Mouse (Mus musculus) forebrain, embryonic 14.5 days (tissue): ENCODE data around the gene Sept9. TPM values are rescaled to one million over a fixed set of nuclear protein-coding genes. Genes with fewer than 3 reads are reported as not detected.

Experiments
- ATAC-seq: fragments of 200-750 bp; cut with Nextera tagmentation; 2 replicates; pipeline ENCODE4 v1.8.0; 2017; ENCODE audit warnings: mild to moderate bottlenecking, moderate library complexity
- DNase-seq: peaks from one replicate; pipeline ENCODE4 v3.0.0-alpha.2; 2015; ENCODE audit warnings: low spot score
- H3K27ac ChIP-seq: fragments of 300-500 bp; sonication (generic); 2 replicates; pipeline ENCODE4 v1.5.1; 2014; ENCODE audit warnings: low read depth, mild to moderate bottlenecking, control low read depth, low read length, moderate library complexity
- H3K27me3 ChIP-seq: fragments of 300-500 bp; sonication (generic); replicated peaks from 2 replicates; pipeline ENCODE4 v1.6.1; 2014; ENCODE audit warnings: low read length, control low read depth, mixed read lengths; ENCODE audit not compliant: control insufficient read depth, insufficient read depth
- H3K36me3 ChIP-seq: fragments of 300-500 bp; sonication (generic); 2 replicates; pipeline ENCODE4 v1.6.1; 2014; ENCODE audit warnings: low read length, control low read depth; ENCODE audit not compliant: control insufficient read depth, insufficient read depth
- H3K4me1 ChIP-seq: fragments of 300-500 bp; sonication (generic); 2 replicates; pipeline ENCODE4 v1.6.1; 2014; ENCODE audit warnings: antibody characterized with exemption, low read length, control low read depth; ENCODE audit not compliant: control insufficient read depth, insufficient read depth
- H3K4me2 ChIP-seq: fragments of 300-500 bp; sonication (generic); 2 replicates; pipeline ENCODE4 v1.6.1; 2014; ENCODE audit warnings: mild to moderate bottlenecking, control low read depth, low read length
- H3K4me3 ChIP-seq: fragments of 300-500 bp; sonication (generic); 2 replicates; pipeline ENCODE4 v1.5.1; 2014; ENCODE audit warnings: low read depth, low read length, control low read depth
- H3K9ac ChIP-seq: fragments of 300-500 bp; sonication (generic); 2 replicates; pipeline ENCODE4 v1.6.1; 2014; ENCODE audit warnings: mild to moderate bottlenecking, low read length, control low read depth, moderate library complexity
- H3K9me3 ChIP-seq: fragments of 300-500 bp; sonication (generic); replicated peaks from 2 replicates; pipeline ENCODE4 v1.6.1; 2016; ENCODE audit warnings: low read length, control low read depth, mixed read lengths; ENCODE audit not compliant: control insufficient read depth
- WGBS: fragments of 180-500 bp; shearing (Covaris S2); extraction: QIAGEN DNeasy Blood & Tissue Kit; methylation state at CpG from one replicate; pipeline ENCODE4 v1.1.7; 2014; 5-methylcytosine and 5-hydroxymethylcytosine counted together
- polyA plus RNA-seq: library from polyadenylated mRNA; unstranded; fragments of >200 nt; fragmentation: Nextera tagmentation; extraction: Ambion mirVana; gene quantifications from 2 replicates; pipeline ENCODE4 v1.2.1, GENCODE M21; 2014

Sept9 gene
- polyA plus RNA-seq, 1 experiment from 2014 or later: 113 TPM

DNA sequence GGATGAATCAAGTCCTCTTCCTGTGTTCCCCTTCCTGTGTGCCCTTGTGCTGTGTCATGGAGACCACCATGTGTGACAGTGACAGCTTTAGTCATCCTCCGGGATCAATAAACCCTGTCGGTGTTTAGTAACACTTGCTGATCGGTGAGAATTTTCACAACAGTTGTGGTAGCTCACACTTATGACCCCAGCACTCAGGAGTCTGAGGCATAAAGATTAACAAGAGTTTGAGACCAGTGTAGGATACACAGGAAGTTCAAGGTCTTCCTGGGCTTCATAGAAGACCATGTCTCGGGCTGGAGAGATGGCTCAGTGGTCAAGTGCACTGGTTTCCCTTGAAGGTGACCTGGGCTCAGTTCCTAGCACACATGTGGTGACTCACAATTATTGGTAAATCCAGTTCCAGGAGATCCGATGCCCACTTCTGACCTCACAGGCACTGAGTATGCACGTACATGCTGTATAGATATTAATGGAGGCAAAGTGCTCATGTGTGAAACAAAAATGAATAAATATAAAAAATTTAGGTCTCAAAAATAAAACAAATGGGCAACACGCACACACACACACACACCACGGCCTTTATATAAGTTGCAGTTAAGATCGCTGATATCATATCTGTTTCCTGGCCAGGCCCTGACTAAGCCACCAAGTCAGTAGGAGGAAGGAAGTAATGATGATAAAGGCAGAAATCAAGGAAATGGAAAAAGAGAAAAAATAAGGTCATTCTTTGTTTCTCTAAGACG, 43.1 kb downstream of the Sept9 start:
- no peaks in the 10 kb centered on the region for H3K4me1 ChIP-seq
- 93% methylated on average over 10 of the region's 10 CpGs for WGBS
- no peaks in the 10 kb centered on the region for H3K9me3 ChIP-seq

DNA sequence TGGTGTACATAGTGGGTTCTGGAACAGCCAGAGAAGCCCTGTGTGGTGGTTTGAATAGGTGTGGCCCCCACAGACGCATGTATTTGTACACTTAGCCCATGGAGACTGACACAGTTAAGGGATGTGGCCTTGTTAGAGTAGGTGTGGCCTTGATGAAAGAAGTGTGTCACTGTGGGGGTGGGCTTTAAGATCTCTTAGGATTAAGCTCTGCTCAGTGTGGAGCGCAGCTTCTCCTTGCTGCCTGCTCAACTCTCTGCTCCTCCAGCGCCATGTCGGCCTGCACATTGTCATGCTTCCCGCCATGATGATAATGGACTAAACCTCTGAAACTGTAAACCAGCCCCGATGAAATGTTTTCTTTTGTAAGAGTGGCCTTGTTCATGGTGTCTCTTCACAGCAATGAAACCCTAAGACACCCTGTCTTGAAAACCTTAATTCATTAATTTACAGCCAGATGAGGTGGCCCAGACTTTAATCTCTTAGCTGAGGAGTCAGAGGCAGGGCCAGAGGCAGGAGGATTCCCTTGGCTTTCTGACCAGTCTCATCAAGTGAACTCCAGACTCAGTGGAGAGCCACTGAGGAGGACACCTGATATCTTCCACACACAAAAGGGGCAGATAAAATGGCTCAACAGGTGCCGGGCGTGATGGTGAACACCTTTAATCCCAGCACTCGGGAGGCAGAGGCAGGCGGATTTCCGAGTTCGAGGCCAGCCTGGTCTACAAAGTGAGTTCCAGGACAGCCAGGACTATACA, 44.3 kb downstream of the Sept9 start:
- H3K27me3 ChIP-seq: no peaks in the 10 kb centered on the region
- no peak overlapping the region for H3K9ac ChIP-seq
- H3K4me1 ChIP-seq: peaks cover 4% of the 10 kb centered on the region
- H3K27ac ChIP-seq: no peak overlapping the region
- 84% methylated on average over 12 of the region's 12 CpGs for WGBS
- H3K36me3 ChIP-seq: no peaks in the 10 kb centered on the region
- ATAC-seq (no peak), DNase-seq (no peak)
- H3K4me2 ChIP-seq: no peak overlapping the region
- no peak overlapping the region for H3K4me3 ChIP-seq
- H3K9me3 ChIP-seq: no peaks in the 10 kb centered on the region

More for the DNA sequence above, 43.1 kb downstream of the Sept9 start:
- ATAC-seq (no peak), DNase-seq (no peak)
- no peaks in the 10 kb centered on the region for H3K27me3 ChIP-seq
- no peak overlapping the region for H3K4me2 ChIP-seq
- H3K9ac ChIP-seq: no peak overlapping the region
- H3K27ac ChIP-seq: no peak overlapping the region
- H3K36me3 ChIP-seq: no peaks in the 10 kb centered on the region
- H3K4me3 ChIP-seq: no peak overlapping the region

DNA sequence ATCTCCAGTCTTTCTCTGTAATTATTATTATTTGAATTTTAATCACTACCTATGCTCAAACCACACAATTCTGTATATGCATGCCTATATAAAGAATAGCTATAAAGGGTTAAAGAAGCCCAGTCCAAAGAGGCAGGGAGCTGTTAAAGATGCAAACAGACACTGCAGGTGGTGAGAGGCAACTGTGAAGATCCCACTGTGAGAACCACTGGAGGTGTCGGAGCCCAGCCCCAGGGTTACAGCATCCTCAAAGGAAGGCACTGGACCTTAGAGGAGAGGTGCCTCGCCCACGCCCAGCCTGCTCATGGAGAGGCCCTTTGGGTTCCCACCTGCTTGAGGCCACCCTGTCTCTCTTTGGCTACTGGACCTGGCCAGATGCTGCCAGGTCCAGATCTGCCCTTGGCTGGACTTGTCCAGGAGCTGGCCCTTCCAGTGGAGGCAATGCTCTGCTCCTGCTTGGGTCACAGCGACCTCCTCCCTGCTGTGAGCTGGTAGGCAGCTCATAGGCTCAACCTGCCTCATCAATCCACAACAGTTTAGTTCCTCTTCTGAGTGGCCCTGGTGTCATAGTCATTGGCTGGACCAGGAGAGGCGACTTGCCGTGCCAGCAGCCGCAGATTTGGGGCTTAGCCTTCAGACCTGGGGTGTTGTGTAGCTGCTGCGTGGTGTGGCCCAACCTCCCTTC, 45.7 kb downstream of the Sept9 start:
- DNase-seq (no peak), ATAC-seq (no peak)
- Histone ChIP-seq H3K27me3 (no peaks in the 10 kb centered on the region), H3K4me2 (no peak overlapping the region), H3K4me3 (no peak overlapping the region), H3K9ac (no peak overlapping the region), H3K36me3 (no peaks in the 10 kb centered on the region), H3K27ac (no peak overlapping the region), H3K9me3 (no peaks in the 10 kb centered on the region), H3K4me1 (peaks cover 14% of the 10 kb centered on the region)
- WGBS: 47% methylated on average over 8 of the region's 8 CpGs

DNA sequence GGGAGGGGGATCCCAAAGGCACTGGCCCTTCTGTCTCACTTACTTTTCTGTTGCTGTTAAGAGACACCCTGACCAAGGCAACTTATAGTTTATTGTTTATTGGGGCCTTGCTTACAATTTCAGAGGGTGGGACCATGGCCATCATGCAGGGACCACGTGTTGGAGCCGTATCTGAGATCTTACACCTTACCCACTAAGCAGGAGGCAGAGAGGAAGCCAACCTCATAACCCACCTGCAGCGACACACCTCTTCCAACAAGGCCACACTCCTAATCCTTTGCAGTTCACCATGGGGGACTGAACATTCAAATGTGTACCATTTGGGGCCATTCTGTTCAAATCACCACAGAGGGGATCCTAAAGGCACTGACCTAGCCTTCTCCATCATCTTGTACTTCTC, 46.4 kb downstream of the Sept9 start:
- no peak overlapping the region for H3K9ac ChIP-seq
- no peaks in the 10 kb centered on the region for H3K9me3 ChIP-seq
- no peak for ATAC-seq
- no peak overlapping the region for H3K4me2 ChIP-seq
- WGBS: 78% methylated on average over 3 of the region's 3 CpGs
- no peaks in the 10 kb centered on the region for H3K27me3 ChIP-seq
- H3K4me3 ChIP-seq: no peak overlapping the region
- DNase-seq: no peak
- H3K27ac ChIP-seq: no peak overlapping the region
- H3K36me3 ChIP-seq: no peaks in the 10 kb centered on the region
- H3K4me1 ChIP-seq: peaks cover 14% of the 10 kb centered on the region

DNA sequence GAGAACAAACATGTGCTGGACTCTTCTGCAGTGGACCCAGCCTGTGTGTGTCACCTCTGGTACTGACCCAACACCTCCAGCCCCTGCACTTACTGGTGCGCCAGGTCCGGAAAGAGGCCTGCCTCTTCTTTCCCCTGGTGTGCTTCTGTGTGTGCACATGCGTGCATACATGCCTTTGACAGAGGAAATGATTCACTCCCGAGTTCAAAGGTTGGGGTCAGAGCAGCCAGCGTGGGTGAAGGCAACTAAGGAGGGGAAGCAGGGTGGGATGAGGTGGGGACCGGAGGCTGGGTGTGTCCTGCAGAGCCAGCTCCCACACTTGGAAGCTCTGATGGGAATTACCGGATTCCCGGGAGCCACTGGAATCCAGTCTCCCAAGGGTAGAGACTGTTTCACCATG, 46.8 kb downstream of the Sept9 start:
- WGBS: 86% methylated on average over 8 of the region's 8 CpGs
- Histone ChIP-seq H3K27me3 (no peaks in the 10 kb centered on the region), H3K9me3 (no peaks in the 10 kb centered on the region)

DNA sequence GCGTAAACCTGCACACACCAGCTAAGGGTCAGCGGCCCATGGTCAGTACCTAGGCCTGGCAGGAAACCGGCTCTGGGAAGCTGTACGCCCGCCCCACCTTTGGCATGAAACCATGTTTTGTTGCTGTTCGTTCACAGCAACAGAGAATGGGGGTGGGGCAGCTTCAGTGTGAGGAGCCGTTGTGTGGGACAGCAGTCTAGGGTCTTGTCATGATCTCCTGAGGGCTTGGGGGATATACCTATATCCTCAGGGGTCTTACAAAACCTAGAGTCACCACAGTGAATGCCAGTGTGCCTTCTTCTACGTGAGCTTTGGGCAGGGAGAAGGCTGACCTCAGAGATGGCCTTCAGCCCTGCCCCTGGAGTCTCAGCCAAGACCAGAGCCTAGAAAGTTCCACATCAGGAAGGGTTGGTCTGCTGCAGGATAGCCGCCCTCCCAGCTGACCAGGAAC, 47.5 kb downstream of the Sept9 start:
- no peak overlapping the region for H3K9ac ChIP-seq
- H3K9me3 ChIP-seq: no peaks in the 10 kb centered on the region
- ATAC-seq (no peak), DNase-seq (no peak)
- H3K36me3 ChIP-seq: no peaks in the 10 kb centered on the region
- 0 out of 2 replicates have a peak overlapping the region, but pooled peaks have one; percentile 24 for H3K27ac ChIP-seq
- H3K4me2 ChIP-seq: no peak overlapping the region
- no peak overlapping the region for H3K4me3 ChIP-seq
- peaks cover 14% of the 10 kb centered on the region for H3K4me1 ChIP-seq
- whole genome bisulfite sequencing: 72% methylated on average over 9 of the region's 9 CpGs
- H3K27me3 ChIP-seq: no peaks in the 10 kb centered on the region

More for the DNA sequence above, 46.8 kb downstream of the Sept9 start:
- Histone ChIP-seq H3K4me1 (peaks cover 14% of the 10 kb centered on the region), H3K4me2 (no peak overlapping the region), H3K4me3 (no peak overlapping the region), H3K27ac (no peak overlapping the region), H3K9ac (no peak overlapping the region), H3K36me3 (no peaks in the 10 kb centered on the region)
- DNase-seq: no peak
- ATAC-seq: no peak

DNA sequence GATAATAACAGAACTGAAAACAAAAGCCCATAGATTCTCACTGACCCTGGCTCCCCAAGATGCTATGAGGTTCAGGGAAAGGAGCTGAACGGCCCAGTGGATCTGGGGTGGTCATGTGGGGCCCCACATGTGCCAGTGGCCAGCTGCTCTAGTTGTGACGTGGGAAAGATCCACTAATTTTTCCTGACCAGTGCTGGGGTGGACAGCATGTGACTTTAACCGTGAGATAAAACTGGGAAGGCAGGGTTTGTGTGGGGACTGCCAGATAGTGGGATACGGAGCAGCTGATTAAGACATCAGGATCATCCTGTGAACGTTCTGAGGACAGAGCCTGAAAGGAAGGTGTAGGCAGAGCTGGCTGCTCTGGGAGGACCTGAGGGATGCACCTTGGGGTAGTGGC, 48.1 kb downstream of the Sept9 start:
- no peak overlapping the region for H3K4me2 ChIP-seq
- no peaks in the 10 kb centered on the region for H3K9me3 ChIP-seq
- WGBS: 84% methylated on average over 5 of the region's 5 CpGs
- H3K36me3 ChIP-seq: no peaks in the 10 kb centered on the region
- no peak for DNase-seq
- no peak overlapping the region for H3K9ac ChIP-seq
- peaks cover 14% of the 10 kb centered on the region for H3K4me1 ChIP-seq
- no peak overlapping the region for H3K27ac ChIP-seq
- H3K27me3 ChIP-seq: no peaks in the 10 kb centered on the region
- ATAC-seq: no peak
- no peak overlapping the region for H3K4me3 ChIP-seq

DNA sequence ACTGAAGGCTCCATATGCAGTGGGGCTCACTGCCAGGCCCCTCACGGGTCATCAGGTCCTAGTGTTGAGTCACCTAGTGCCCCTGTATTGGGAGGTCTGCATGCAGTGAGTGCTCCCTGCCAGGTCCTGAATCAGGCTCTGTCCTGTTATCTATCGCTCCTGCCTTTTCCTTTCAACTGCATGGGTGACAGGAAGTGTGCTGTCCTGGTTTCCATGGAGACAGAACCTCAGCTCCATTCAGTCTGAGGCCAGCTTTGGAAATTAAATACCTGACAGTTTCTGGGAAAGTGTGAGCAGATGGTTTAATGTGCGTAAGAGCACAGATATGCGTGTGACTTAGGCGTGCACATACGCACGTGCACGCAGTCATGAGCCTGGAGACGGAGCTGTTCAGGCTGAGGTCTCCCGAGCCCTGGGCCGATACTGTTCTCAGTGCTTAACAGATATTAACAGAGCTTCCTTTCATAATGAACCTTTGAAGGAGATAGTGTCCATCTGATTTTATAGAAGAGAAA, 49.3 kb downstream of the Sept9 start:
- no peak overlapping the region for H3K4me3 ChIP-seq
- peaks cover 16% of the 10 kb centered on the region for H3K4me1 ChIP-seq
- H3K9ac ChIP-seq: no peak overlapping the region
- ATAC-seq (peak; percentile 79), DNase-seq (peak; percentile 84)
- H3K27me3 ChIP-seq: no peaks in the 10 kb centered on the region
- WGBS: 43% methylated on average over 11 of the region's 11 CpGs
- peak overlapping the region; percentile 61 for H3K27ac ChIP-seq
- no peak overlapping the region for H3K4me2 ChIP-seq
- no peaks in the 10 kb centered on the region for H3K9me3 ChIP-seq
- no peaks in the 10 kb centered on the region for H3K36me3 ChIP-seq
